Mouse (Mus musculus) heart, postnatal 0 days (tissue): ENCODE data around the gene Kcnq1. TPM values are rescaled to one million over a fixed set of nuclear protein-coding genes. Genes with fewer than 3 reads are reported as not detected.

ENCODE experiments used
- ATAC-seq: fragments of 200-750 bp; cut with Nextera tagmentation; 2 replicates; pipeline ENCODE4 v1.8.0; 2017; ENCODE audit warnings: low read depth, moderate number of reproducible peaks, moderate library complexity; ENCODE audit not compliant: insufficient read depth
- DNase-seq: peaks from one replicate; pipeline ENCODE4 v3.0.0-alpha.2; 2016; ENCODE audit warnings: low spot score
- H3K27ac ChIP-seq: fragments of 300-500 bp; sonication (generic); 2 replicates; pipeline ENCODE4 v1.5.1; 2014; ENCODE audit warnings: low read depth, mild to moderate bottlenecking
- H3K27me3 ChIP-seq: fragments of 300-500 bp; sonication (generic); 2 replicates; pipeline ENCODE4 v1.6.1; 2014; ENCODE audit warnings: low read length, mixed read lengths; ENCODE audit not compliant: control insufficient read depth, insufficient read depth
- H3K36me3 ChIP-seq: fragments of 300-500 bp; sonication (generic); replicated peaks from 2 replicates; pipeline ENCODE4 v1.6.1; 2014; ENCODE audit warnings: low read length, mixed read lengths; ENCODE audit not compliant: control insufficient read depth, insufficient read depth
- H3K4me1 ChIP-seq: fragments of 300-500 bp; sonication (generic); 2 replicates; pipeline ENCODE4 v1.6.1; 2014; ENCODE audit warnings: antibody characterized with exemption; ENCODE audit not compliant: control insufficient read depth, insufficient read depth
- H3K4me2 ChIP-seq: fragments of 300-500 bp; sonication (generic); 2 replicates; pipeline ENCODE4 v1.6.1; 2014; ENCODE audit warnings: low read depth, mild to moderate bottlenecking, low read length, moderate library complexity
- H3K4me3 ChIP-seq: fragments of 300-500 bp; sonication (generic); 2 replicates; pipeline ENCODE4 v1.5.1; 2014; ENCODE audit warnings: low read depth, low read length
- H3K9ac ChIP-seq: fragments of 300-500 bp; sonication (generic); replicated peaks from 2 replicates; pipeline ENCODE4 v1.6.1; 2014; ENCODE audit warnings: low read depth, low read length, mixed read lengths
- H3K9me3 ChIP-seq: fragments of 300-500 bp; sonication (generic); replicated peaks from 2 replicates; pipeline ENCODE4 v1.6.1; 2016; ENCODE audit warnings: low read length; ENCODE audit not compliant: control insufficient read depth
- CTCF ChIP-seq: IDR thresholded peaks from 2 replicates; pipeline ENCODE4 v1.5.1; 2016; ENCODE audit warnings: antibody characterized with exemption, control low read depth, low read depth
- EP300 ChIP-seq: IDR thresholded peaks from 2 replicates; pipeline ENCODE4 v1.6.1; 2016; ENCODE audit warnings: antibody characterized with exemption, low read depth
- WGBS: fragments of 180-500 bp; shearing (Covaris S2); extraction: QIAGEN DNeasy Blood & Tissue Kit; methylation state at CpG from one replicate; pipeline ENCODE4 v1.1.7; 2014; 5-methylcytosine and 5-hydroxymethylcytosine counted together
- polyA plus RNA-seq: library from polyadenylated mRNA; unstranded; fragments of >200 nt; fragmentation: Nextera tagmentation; extraction: Ambion mirVana; gene quantifications from 2 replicates; pipeline ENCODE4 v1.2.1, GENCODE M21; 2015
- total RNA-seq: library from RNA; depleted of rRNA; stranded (reverse); fragments of >200 nt; gene quantifications from 2 replicates; pipeline ENCODE4 v1.2.3, GENCODE M21; 2014; ENCODE audit warnings: low replicate concordance

The Kcnq1 gene
- total and polyA plus RNA-seq, 2 experiments from 2014 or later: 37.2 to 75.9 TPM

DNA sequence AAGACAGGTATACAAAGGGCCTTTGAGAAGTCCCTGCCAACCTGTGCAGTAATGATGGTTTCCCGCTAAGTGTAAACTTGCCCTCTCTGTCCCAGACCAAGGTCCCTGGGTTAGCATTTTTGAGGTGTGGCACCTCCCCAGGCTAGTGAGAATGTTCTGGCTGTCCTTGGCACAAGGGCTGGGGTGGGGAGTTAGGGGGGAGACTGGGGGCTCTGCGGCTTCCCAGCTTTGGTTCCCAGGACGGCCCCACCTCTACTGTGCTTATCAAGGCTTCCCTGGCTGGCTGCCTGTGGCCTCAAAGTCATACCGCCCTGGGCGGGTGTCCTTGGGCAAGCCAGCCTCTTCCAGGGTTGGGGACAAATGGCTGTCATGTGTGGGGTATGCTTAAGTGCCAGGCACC is 16.0 kb downstream of the Kcnq1 start:
- TF ChIP-seq CTCF (no peak), EP300 (peak; percentile 63)
- Histone ChIP-seq H3K27ac (peak overlapping the region; percentile 98), H3K4me3 (no peak overlapping the region), H3K4me2 (no peak overlapping the region), H3K4me1 (peaks cover 73% of the 10 kb centered on the region), H3K36me3 (no peaks in the 10 kb centered on the region), H3K9ac (peak overlapping the region; percentile 43), H3K27me3 (no peaks in the 10 kb centered on the region), H3K9me3 (no peaks in the 10 kb centered on the region)
- DNase-seq (peak; percentile 91), ATAC-seq (peak; percentile 88)
- 19% methylated on average over 5 of the region's 5 CpGs for WGBS

DNA sequence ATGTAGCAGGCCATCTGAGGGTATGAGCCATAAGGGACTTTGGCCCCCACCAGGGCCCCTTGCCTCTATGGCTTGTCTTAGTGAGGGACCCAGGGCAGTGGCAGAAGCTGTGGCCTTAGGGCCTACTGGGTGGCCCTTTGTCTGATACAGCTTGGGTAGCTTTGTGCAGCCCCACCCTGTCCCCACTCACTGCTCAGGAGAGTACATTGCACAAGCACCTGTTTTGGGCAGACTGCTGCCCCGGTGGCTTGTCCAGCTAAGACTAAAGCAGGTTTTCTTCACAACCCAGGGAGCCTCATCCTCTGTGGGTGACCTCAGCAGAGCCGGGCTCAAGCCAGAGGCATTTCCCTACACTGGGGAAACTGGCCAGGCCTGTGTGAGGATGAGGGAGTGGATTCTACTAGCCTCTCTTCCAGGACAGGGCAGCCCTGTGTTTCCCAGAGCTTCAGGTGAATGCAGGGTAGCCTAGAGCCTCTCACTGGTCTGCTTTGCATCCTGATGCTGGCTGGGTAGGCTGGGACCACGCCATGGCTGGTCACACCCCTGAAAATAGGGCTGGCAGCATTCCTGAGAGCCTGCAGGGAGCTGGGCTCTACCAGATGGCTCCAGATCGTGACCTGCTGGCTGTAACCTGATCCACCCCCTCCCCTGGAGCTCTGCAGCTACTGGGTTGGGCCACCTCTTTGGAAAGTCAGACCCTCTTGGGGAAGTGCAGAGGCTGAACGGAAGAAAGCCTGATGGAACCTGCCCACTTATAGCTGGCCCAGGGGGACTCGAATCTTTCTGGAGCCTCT is 17.9 kb downstream of the Kcnq1 start:
- H3K9ac ChIP-seq: 0 out of 2 replicates have a peak overlapping the region, but pooled peaks have one; percentile 21
- peak; percentile 89 for ATAC-seq
- H3K27me3 ChIP-seq: no peaks in the 10 kb centered on the region
- peak overlapping the region; percentile 98 for H3K27ac ChIP-seq
- no peaks in the 10 kb centered on the region for H3K36me3 ChIP-seq
- H3K4me2 ChIP-seq: peak overlapping the region; percentile 36
- peaks cover 60% of the 10 kb centered on the region for H3K4me1 ChIP-seq
- no peak for TF ChIP-seq CTCF
- 0 out of 2 replicates have a peak, but pooled peaks have one; percentile 50 for TF ChIP-seq EP300
- WGBS: 17% methylated on average over 6 of the region's 6 CpGs
- DNase-seq: peak; percentile 91
- no peaks in the 10 kb centered on the region for H3K9me3 ChIP-seq
- H3K4me3 ChIP-seq: peak overlapping the region; percentile 2; the same call in 1 of the 2 replicates

DNA sequence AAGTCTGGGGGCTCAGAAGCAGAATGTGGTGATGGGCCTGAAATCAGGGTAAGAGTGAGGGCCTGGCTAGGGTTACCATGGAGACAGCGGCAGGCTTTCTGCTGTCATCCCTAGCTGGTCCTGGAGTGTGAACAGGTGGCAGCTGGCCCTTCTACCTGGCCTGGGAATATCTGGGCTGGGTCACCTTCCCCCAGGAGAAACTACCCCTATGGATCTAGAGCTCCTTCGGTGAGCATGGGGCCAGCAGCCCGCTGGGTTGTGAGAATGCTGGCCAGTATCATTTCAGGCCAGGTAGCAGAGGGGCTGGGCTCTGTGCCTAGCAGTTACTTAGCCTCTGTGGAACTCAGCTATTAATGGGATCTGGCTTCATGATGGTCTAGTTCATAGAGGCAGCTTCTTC is 18.7 kb downstream of the Kcnq1 start:
- H3K9ac ChIP-seq: no peak overlapping the region
- no peak for ATAC-seq
- 0 out of 2 replicates have a peak, but pooled peaks cover 5% of the 10 kb centered on the region for H3K36me3 ChIP-seq
- peak overlapping the region; percentile 2; the same call in 1 of the 2 replicates for H3K4me3 ChIP-seq
- H3K4me1 ChIP-seq: peaks cover 53% of the 10 kb centered on the region
- H3K4me2 ChIP-seq: peak overlapping the region; percentile 36
- WGBS: 50% methylated on average over 3 of the region's 3 CpGs
- TF ChIP-seq EP300 (no peak), CTCF (no peak)
- no peak for DNase-seq
- no peaks in the 10 kb centered on the region for H3K9me3 ChIP-seq
- peak overlapping the region; percentile 98 for H3K27ac ChIP-seq
- no peaks in the 10 kb centered on the region for H3K27me3 ChIP-seq

GRCm38 (mm10) chr7:143132815-143133214 is 26.7 kb downstream of the Kcnq1 start:
- no peaks in the 10 kb centered on the region for H3K9me3 ChIP-seq
- H3K27me3 ChIP-seq: no peaks in the 10 kb centered on the region
- DNase-seq (no peak), ATAC-seq (no peak)
- no peak overlapping the region for H3K4me2 ChIP-seq
- H3K36me3 ChIP-seq: 0 out of 2 replicates have a peak, but pooled peaks cover 5% of the 10 kb centered on the region
- peaks cover 36% of the 10 kb centered on the region for H3K4me1 ChIP-seq
- H3K27ac ChIP-seq: no peak overlapping the region
- 81% methylated on average over 5 of the region's 5 CpGs for WGBS
- no peak overlapping the region for H3K4me3 ChIP-seq
- no peak for TF ChIP-seq EP300
- H3K9ac ChIP-seq: no peak overlapping the region

GRCm38 (mm10) chr7:143136125-143136524 is 30.0 kb downstream of the Kcnq1 start:
- H3K36me3 ChIP-seq: no peaks in the 10 kb centered on the region
- H3K9me3 ChIP-seq: no peaks in the 10 kb centered on the region
- TF ChIP-seq EP300 (no peak), CTCF (no peak)
- peak overlapping the region; percentile 54 for H3K27ac ChIP-seq
- 51% methylated on average over 2 of the region's 2 CpGs for WGBS
- H3K9ac ChIP-seq: peak overlapping the region; percentile 22; the same call in 1 of the 2 replicates
- H3K27me3 ChIP-seq: no peaks in the 10 kb centered on the region
- DNase-seq: no peak
- no peak overlapping the region for H3K4me2 ChIP-seq
- H3K4me1 ChIP-seq: peaks cover 48% of the 10 kb centered on the region
- ATAC-seq: no peak
- no peak overlapping the region for H3K4me3 ChIP-seq
